Mouse (Mus musculus) intestine, embryonic 15.5 days (tissue): ENCODE measurements around the gene Kdelr3. TPM values are rescaled to one million over a fixed set of nuclear protein-coding genes. Genes with fewer than 3 reads are reported as not detected.
A peak's percentile ranks its signal among the peaks of the same experiment; 100 is the strongest.

Source experiments
- ATAC-seq: fragments of 200-750 bp; cut with Nextera tagmentation; 2 replicates; pipeline ENCODE4 v1.8.0; 2017; ENCODE audit warnings: moderate TSS enrichment, moderate library complexity
- H3K27ac ChIP-seq: fragments of 300-500 bp; sonication (generic); 2 replicates; pipeline ENCODE4 v1.5.1; 2015; ENCODE audit warnings: mild to moderate bottlenecking, inconsistent platforms
- H3K27me3 ChIP-seq: fragments of 300-500 bp; sonication (generic); replicated peaks from 2 replicates; pipeline ENCODE4 v1.6.1; 2015; ENCODE audit warnings: inconsistent platforms
- H3K36me3 ChIP-seq: fragments of 300-500 bp; sonication (generic); 2 replicates; pipeline ENCODE4 v1.6.1; 2015; ENCODE audit warnings: inconsistent platforms
- H3K4me1 ChIP-seq: fragments of 300-500 bp; sonication (generic); replicated peaks from 2 replicates; pipeline ENCODE4 v1.6.1; 2015; ENCODE audit warnings: inconsistent platforms
- H3K4me2 ChIP-seq: fragments of 300-500 bp; sonication (generic); replicated peaks from 2 replicates; pipeline ENCODE4 v1.6.1; 2015; ENCODE audit warnings: mild to moderate bottlenecking, inconsistent platforms
- H3K4me3 ChIP-seq: fragments of 300-500 bp; sonication (generic); replicated peaks from 2 replicates; pipeline ENCODE4 v1.5.1; 2015; ENCODE audit warnings: inconsistent platforms
- H3K9ac ChIP-seq: fragments of 300-500 bp; sonication (generic); 2 replicates; pipeline ENCODE4 v1.6.1; 2015; ENCODE audit warnings: inconsistent platforms
- H3K9me3 ChIP-seq: fragments of 300-500 bp; sonication (generic); 2 replicates; pipeline ENCODE4 v1.6.1; 2016; ENCODE audit warnings: inconsistent platforms
- WGBS: fragments of 180-500 bp; shearing (Covaris S2); methylation state at CpG from one replicate; pipeline ENCODE4 v1.1.7; 2015; 5-methylcytosine and 5-hydroxymethylcytosine counted together
- polyA plus RNA-seq: library from polyadenylated mRNA; unstranded; fragments of >200 nt; fragmentation: Nextera tagmentation; extraction: Ambion mirVana; gene quantifications from 2 replicates; pipeline ENCODE4 v1.2.1, GENCODE M21; 2015

Gene Kdelr3
- polyA plus RNA-seq, 1 experiment from 2014 or later: 71.6 TPM

GRCm38 (mm10) chr15:79500110-79500509 lies 16.1 kb upstream of the Kdelr3 start:
- no peak overlapping the region for H3K9ac ChIP-seq
- WGBS: 70% methylated on average over 17 of the region's 17 CpGs
- H3K4me1 ChIP-seq: peaks cover 6% of the 10 kb centered on the region
- no peak overlapping the region for H3K4me3 ChIP-seq
- no peak overlapping the region for H3K27ac ChIP-seq
- ATAC-seq: no peak
- peaks cover 51% of the 10 kb centered on the region for H3K27me3 ChIP-seq
- no peaks in the 10 kb centered on the region for H3K36me3 ChIP-seq
- H3K9me3 ChIP-seq: no peaks in the 10 kb centered on the region
- H3K4me2 ChIP-seq: no peak overlapping the region

GRCm38 (mm10) chr15:79502891-79503341 lies 13.3 kb upstream of the Kdelr3 start:
- no peak overlapping the region for H3K4me2 ChIP-seq

GRCm38 (mm10) chr15:79503438-79503837 lies 12.8 kb upstream of the Kdelr3 start:
- peaks cover 82% of the 10 kb centered on the region for H3K27me3 ChIP-seq
- peaks cover 14% of the 10 kb centered on the region for H3K4me1 ChIP-seq
- 69% methylated on average over 5 of the region's 5 CpGs for WGBS
- no peak for ATAC-seq
- no peaks in the 10 kb centered on the region for H3K36me3 ChIP-seq
- H3K4me2 ChIP-seq: no peak overlapping the region
- H3K9me3 ChIP-seq: no peaks in the 10 kb centered on the region
- no peak overlapping the region for H3K27ac ChIP-seq
- H3K9ac ChIP-seq: no peak overlapping the region
- H3K4me3 ChIP-seq: no peak overlapping the region

More at GRCm38 (mm10) chr15:79502891-79503341, 13.3 kb upstream of the Kdelr3 start:
- Histone ChIP-seq H3K27ac (no peak overlapping the region), H3K9me3 (no peaks in the 10 kb centered on the region), H3K9ac (no peak overlapping the region), H3K4me3 (no peak overlapping the region), H3K4me1 (peaks cover 14% of the 10 kb centered on the region), H3K36me3 (no peaks in the 10 kb centered on the region), H3K27me3 (peaks cover 78% of the 10 kb centered on the region)
- WGBS: 14% methylated on average over 18 of the region's 18 CpGs
- no peak for ATAC-seq

GRCm38 (mm10) chr15:79504707-79505452 lies 11.3 kb upstream of the Kdelr3 start, which contains the start of gene Kcnj4:
Gene Kcnj4, minus strand, starts transcription at chr15:79505241.
- Histone ChIP-seq H3K27me3 (peaks cover 87% of the 10 kb centered on the region), H3K4me1 (peaks cover 14% of the 10 kb centered on the region), H3K9ac (peak within 1 kb of the TSS; percentile 50), H3K36me3 (no peaks in the 10 kb centered on the region), H3K4me2 (peak within 1 kb of the TSS; percentile 100), H3K4me3 (peak within 1 kb of the TSS; percentile 59), H3K9me3 (no peaks in the 10 kb centered on the region), H3K27ac (no peak within 1 kb of the TSS)
- WGBS: under 1% methylated on average over 60 of the region's 60 CpGs
- peak; percentile 23 for ATAC-seq

GRCm38 (mm10) chr15:79505616-79506283 lies 10.5 kb upstream of the Kdelr3 start:
- under 1% methylated on average over 66 of the region's 71 CpGs for WGBS
- Histone ChIP-seq H3K4me3 (peak overlapping the region; percentile 59), H3K4me1 (peaks cover 14% of the 10 kb centered on the region), H3K27me3 (peaks cover 90% of the 10 kb centered on the region), H3K9ac (peak overlapping the region; percentile 50), H3K9me3 (no peaks in the 10 kb centered on the region), H3K27ac (no peak overlapping the region), H3K4me2 (peak overlapping the region; percentile 100), H3K36me3 (no peaks in the 10 kb centered on the region)
- ATAC-seq: peak; percentile 69

GRCm38 (mm10) chr15:79506460-79506859 lies 9.8 kb upstream of the Kdelr3 start:
- Histone ChIP-seq H3K4me1 (peaks cover 16% of the 10 kb centered on the region), H3K27ac (no peak overlapping the region), H3K36me3 (no peaks in the 10 kb centered on the region), H3K27me3 (peaks cover 91% of the 10 kb centered on the region), H3K9ac (no peak overlapping the region), H3K4me2 (no peak overlapping the region), H3K9me3 (no peaks in the 10 kb centered on the region), H3K4me3 (no peak overlapping the region)
- 27% methylated on average over 7 of the region's 7 CpGs for WGBS
- ATAC-seq: no peak

- H3K36me3 ChIP-seq: no peaks in the 10 kb centered on the region
These were observed 9.0 kb upstream of the Kdelr3 start for GRCm38 (mm10) chr15:79507055-79507828.

GRCm38 (mm10) chr15:79509998-79510397 lies 6.2 kb upstream of the Kdelr3 start:
- peaks cover 77% of the 10 kb centered on the region for H3K27me3 ChIP-seq
- H3K36me3 ChIP-seq: no peaks in the 10 kb centered on the region
- H3K4me2 ChIP-seq: no peak overlapping the region
- peaks cover 24% of the 10 kb centered on the region for H3K4me1 ChIP-seq
- H3K27ac ChIP-seq: no peak overlapping the region
- ATAC-seq: no peak
- H3K4me3 ChIP-seq: no peak overlapping the region
- H3K9me3 ChIP-seq: no peaks in the 10 kb centered on the region
- 32% methylated on average over 6 of the region's 6 CpGs for WGBS
- no peak overlapping the region for H3K9ac ChIP-seq

More at GRCm38 (mm10) chr15:79507055-79507828, 9.0 kb upstream of the Kdelr3 start:
- Histone ChIP-seq H3K27ac (no peak overlapping the region), H3K9ac (no peak overlapping the region), H3K27me3 (peaks cover 83% of the 10 kb centered on the region), H3K4me2 (no peak overlapping the region), H3K4me3 (no peak overlapping the region), H3K9me3 (no peaks in the 10 kb centered on the region), H3K4me1 (peaks cover 23% of the 10 kb centered on the region)
- 47% methylated on average over 31 of the region's 31 CpGs for WGBS
- ATAC-seq: no peak

- WGBS: 76% methylated on average over 7 of the region's 7 CpGs
- H3K4me1 ChIP-seq: peaks cover 19% of the 10 kb centered on the region
- no peak overlapping the region for H3K4me2 ChIP-seq
These were observed 5.8 kb upstream of the Kdelr3 start for GRCm38 (mm10) chr15:79510425-79510824.

GRCm38 (mm10) chr15:79511553-79512320 lies 4.5 kb upstream of the Kdelr3 start:
- peak overlapping the region; percentile 40 for H3K4me3 ChIP-seq
- WGBS: 3% methylated on average over 61 of the region's 61 CpGs

More at GRCm38 (mm10) chr15:79510425-79510824, 5.8 kb upstream of the Kdelr3 start:
- no peak overlapping the region for H3K4me3 ChIP-seq
- no peaks in the 10 kb centered on the region for H3K9me3 ChIP-seq
- no peaks in the 10 kb centered on the region for H3K36me3 ChIP-seq
- H3K9ac ChIP-seq: no peak overlapping the region
- H3K27ac ChIP-seq: no peak overlapping the region
- ATAC-seq: no peak
- H3K27me3 ChIP-seq: peaks cover 74% of the 10 kb centered on the region

GRCm38 (mm10) chr15:79513940-79514339 lies 2.3 kb upstream of the Kdelr3 start:
- Histone ChIP-seq H3K4me2 (no peak overlapping the region; the same call in 1 of the 2 replicates), H3K36me3 (no peaks in the 10 kb centered on the region), H3K4me1 (peaks cover 29% of the 10 kb centered on the region), H3K9me3 (no peaks in the 10 kb centered on the region), H3K9ac (no peak overlapping the region), H3K4me3 (peak overlapping the region; percentile 7; the same call in 1 of the 2 replicates), H3K27me3 (peaks cover 62% of the 10 kb centered on the region), H3K27ac (no peak overlapping the region)
- no peak; the same call in 1 of the 2 replicates for ATAC-seq
- WGBS: 11% methylated on average over 9 of the region's 9 CpGs

More at GRCm38 (mm10) chr15:79511553-79512320, 4.5 kb upstream of the Kdelr3 start:
- peak overlapping the region; percentile 83 for H3K4me2 ChIP-seq
- ATAC-seq: peak; percentile 79
- peaks cover 18% of the 10 kb centered on the region; the same call in 1 of the 2 replicates for H3K4me1 ChIP-seq
- peaks cover 70% of the 10 kb centered on the region for H3K27me3 ChIP-seq
- no peaks in the 10 kb centered on the region for H3K9me3 ChIP-seq
- no peaks in the 10 kb centered on the region for H3K36me3 ChIP-seq
- H3K9ac ChIP-seq: 0 out of 2 replicates have a peak overlapping the region, but pooled peaks have one; percentile 23
- no peak overlapping the region for H3K27ac ChIP-seq
